Mouse (Mus musculus) cerebellum, adult 2 months (tissue): ENCODE measurements around the gene Atrnl1. TPM values are rescaled to one million over a fixed set of nuclear protein-coding genes. Genes with fewer than 3 reads are reported as not detected.

ENCODE experiments used
- DNase-seq, 2 experiments: peaks; one replicate each; pipeline ENCODE4 v3.0.0; 2021
- H3K27ac ChIP-seq: fragments of 200-500 bp; 2 replicates; pipeline ENCODE4 v1.5.1; 2012; ENCODE audit warnings: low read length, control low read depth, inconsistent platforms; ENCODE audit not compliant: insufficient read depth
- H3K27me3 ChIP-seq: fragments of 200-500 bp; 2 replicates; pipeline ENCODE4 v1.6.1; 2012; ENCODE audit warnings: inconsistent platforms, mild to moderate bottlenecking, low read length, moderate library complexity; ENCODE audit not compliant: control insufficient read depth, insufficient read depth
- H3K4me1 ChIP-seq: fragments of 200-500 bp; 2 replicates; pipeline ENCODE4 v1.6.1; 2011; ENCODE audit warnings: low read length; ENCODE audit not compliant: control insufficient read depth, insufficient read depth
- H3K4me3 ChIP-seq: fragments of 200-500 bp; replicated peaks from 2 replicates; pipeline ENCODE3; 2011; ENCODE audit warnings: mild to moderate bottlenecking, low read depth, low read length, control low read depth; ENCODE audit not compliant: insufficient read depth
- CTCF ChIP-seq: fragments of 200-500 bp; IDR thresholded peaks from 2 replicates; pipeline ENCODE4 v1.5.1; 2011; ENCODE audit warnings: low read depth, mild to moderate bottlenecking, control low read depth, low read length, moderate library complexity, borderline replicate concordance; ENCODE audit not compliant: insufficient read depth
- POLR2A ChIP-seq: fragments of 200-500 bp; IDR thresholded peaks from 2 replicates; pipeline ENCODE4 v1.6.1; 2011; ENCODE audit warnings: low read length, control low read depth, borderline replicate concordance; ENCODE audit not compliant: insufficient read depth
- WGBS: fragments of 180-500 bp; shearing (Covaris S2); methylation state at CpG from one replicate; pipeline ENCODE4 v1.1.7; 2018; 5-methylcytosine and 5-hydroxymethylcytosine counted together
- polyA plus RNA-seq: library from polyadenylated mRNA; depleted of rRNA; stranded (reverse); fragments of >200 nt; gene quantifications from 2 replicates; pipeline ENCODE4 v1.2.3, GENCODE M21; 2012; rRNA removed

Atrnl1 gene
- polyA plus RNA-seq, 1 experiment: 21.5 TPM

DNA sequence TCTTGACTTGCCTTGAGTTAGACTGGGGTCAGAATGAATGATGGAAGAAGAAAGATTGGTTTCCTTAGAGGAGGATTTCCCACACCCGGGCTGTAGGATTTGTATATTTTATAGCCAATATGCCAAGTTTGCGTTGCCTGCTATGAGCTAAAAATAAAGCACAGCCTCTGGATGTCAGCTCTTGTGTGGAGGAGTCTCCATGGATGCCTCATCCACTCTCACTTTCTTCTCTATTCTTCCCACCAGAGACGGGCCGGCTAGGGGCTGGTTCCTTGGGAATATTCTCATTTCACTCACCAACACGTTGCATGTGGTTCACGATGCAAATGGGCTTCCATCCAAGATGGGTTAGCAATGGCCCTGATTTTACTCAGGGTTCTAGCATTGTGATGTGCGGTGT is 540.4 kb downstream of the Atrnl1 start:
- Histone ChIP-seq H3K4me3 (no peak overlapping the region), H3K4me1 (no peaks in the 10 kb centered on the region), H3K27me3 (no peaks in the 10 kb centered on the region), H3K27ac (no peak overlapping the region)
- WGBS: 76% methylated on average over 7 of the region's 7 CpGs
- no peak for DNase-seq
- TF ChIP-seq POLR2A: no peak
- no peak for TF ChIP-seq CTCF

DNA sequence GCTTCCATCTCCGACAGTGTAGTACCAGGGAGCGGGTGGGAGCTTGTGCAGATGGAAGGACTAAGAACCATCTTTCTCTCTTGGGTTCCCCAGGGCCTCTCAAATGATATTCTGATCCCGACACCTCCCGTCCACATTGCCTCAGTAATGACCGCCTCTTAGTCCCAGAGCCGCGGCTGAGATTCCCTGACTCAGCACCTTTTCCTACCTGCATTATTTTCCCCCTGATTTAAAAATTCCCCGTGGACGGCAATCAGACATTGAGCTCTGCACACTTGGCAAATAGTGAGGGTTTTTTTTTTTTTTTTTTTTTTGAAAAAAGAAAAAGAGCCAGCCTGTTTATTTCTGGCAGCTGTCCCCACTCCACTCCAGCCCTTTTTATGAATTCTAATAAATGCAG is 550.7 kb downstream of the Atrnl1 start:
- Histone ChIP-seq H3K4me3 (no peak overlapping the region), H3K4me1 (no peaks in the 10 kb centered on the region; the same call in 1 of the 2 replicates), H3K27ac (no peak overlapping the region), H3K27me3 (no peaks in the 10 kb centered on the region; the same call in 1 of the 2 replicates)
- no peak for DNase-seq
- TF ChIP-seq POLR2A: no peak
- no peak for TF ChIP-seq CTCF
- 30% methylated on average over 9 of the region's 9 CpGs for WGBS

DNA sequence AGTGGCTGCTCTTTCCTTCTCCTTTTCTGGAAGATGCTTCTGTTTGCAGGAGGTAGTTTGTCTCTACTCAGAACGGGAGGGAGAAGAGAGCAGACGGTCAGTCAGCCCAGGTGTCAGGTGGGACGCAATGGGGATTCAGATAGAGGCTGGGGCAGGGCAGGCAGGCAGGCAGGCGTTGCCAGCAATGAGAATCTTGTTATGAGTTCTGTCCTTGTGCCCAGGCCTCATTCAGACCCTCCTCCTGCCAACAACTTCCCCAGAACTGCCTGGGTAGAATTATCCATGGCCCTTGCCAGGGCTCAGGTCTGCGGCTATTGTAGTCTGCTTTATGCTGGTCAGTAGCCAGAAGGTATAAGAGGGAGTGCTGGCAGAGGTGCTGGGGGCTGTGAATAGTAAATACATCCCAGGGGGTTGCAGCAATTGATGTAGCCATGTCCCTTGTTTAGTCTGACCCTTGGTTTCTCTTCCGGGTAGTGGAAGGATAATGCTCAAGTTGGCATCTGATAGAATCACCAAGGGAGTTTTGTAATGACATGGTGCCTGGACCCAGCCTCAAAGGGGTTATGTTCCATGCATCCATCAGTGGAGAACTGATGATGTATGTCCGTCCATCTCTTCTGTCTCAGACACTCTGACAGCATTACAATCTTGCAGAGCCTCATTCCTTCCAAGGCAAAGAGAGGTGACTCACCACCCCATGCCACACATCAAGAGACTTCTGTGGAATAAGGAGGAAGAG is 554.2 kb downstream of the Atrnl1 start:
- TF ChIP-seq POLR2A: no peak
- DNase-seq: no peak
- Histone ChIP-seq H3K4me3 (no peak overlapping the region), H3K27ac (no peak overlapping the region), H3K4me1 (no peaks in the 10 kb centered on the region; the same call in 1 of the 2 replicates), H3K27me3 (no peaks in the 10 kb centered on the region; the same call in 1 of the 2 replicates)
- WGBS: 15% methylated on average over 7 of the region's 7 CpGs

DNA sequence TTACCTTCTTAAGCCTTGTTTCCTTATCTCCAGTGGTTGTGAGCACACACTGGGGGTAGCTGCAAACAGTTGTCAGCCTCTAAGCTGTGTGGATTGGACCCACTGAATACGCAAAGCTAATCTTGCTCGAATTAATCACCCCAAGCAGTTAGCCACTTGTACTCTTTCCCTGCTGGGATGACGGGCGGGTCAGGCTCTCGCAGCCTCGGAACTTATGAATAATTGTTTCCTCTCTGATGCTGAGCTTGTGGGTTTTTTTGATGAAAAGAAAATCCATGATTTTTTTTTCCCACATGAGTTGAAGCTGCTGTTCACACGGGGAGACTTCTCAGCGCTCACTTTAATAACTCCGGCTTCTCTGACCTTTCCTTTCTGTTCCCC is 554.8 kb downstream of the Atrnl1 start:
- Histone ChIP-seq H3K27me3 (no peaks in the 10 kb centered on the region; the same call in 1 of the 2 replicates), H3K4me3 (no peak overlapping the region), H3K4me1 (no peaks in the 10 kb centered on the region; the same call in 1 of the 2 replicates), H3K27ac (no peak overlapping the region)
- DNase-seq: no peak
- TF ChIP-seq CTCF: no peak
- no peak for TF ChIP-seq POLR2A
- 39% methylated on average over 9 of the region's 9 CpGs for WGBS

DNA sequence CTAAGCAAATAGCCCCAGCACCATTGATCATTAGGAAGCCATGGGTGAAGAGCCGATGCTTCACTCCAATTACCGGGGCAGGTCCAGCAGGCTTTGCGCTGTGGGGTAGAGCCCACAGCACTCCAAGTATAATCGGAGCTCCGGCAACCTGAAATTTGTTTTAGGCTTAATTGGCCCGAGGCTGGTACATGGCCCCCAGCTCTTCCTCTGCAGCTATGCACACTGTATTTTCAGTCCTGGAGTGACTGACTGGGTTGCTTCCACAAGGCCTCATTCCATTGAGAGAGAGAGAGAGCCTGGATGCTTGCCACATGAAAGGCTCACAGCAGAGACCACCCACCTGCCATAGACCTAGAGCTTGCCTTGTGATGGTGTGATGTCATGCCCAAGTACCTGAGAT is 555.3 kb downstream of the Atrnl1 start:
- TF ChIP-seq POLR2A (no peak), CTCF (no peak)
- DNase-seq: no peak
- H3K27me3 ChIP-seq: no peaks in the 10 kb centered on the region; the same call in 1 of the 2 replicates
- no peak overlapping the region for H3K27ac ChIP-seq
- 47% methylated on average over 6 of the region's 6 CpGs for WGBS
- no peak overlapping the region for H3K4me3 ChIP-seq
- H3K4me1 ChIP-seq: no peaks in the 10 kb centered on the region; the same call in 1 of the 2 replicates

DNA sequence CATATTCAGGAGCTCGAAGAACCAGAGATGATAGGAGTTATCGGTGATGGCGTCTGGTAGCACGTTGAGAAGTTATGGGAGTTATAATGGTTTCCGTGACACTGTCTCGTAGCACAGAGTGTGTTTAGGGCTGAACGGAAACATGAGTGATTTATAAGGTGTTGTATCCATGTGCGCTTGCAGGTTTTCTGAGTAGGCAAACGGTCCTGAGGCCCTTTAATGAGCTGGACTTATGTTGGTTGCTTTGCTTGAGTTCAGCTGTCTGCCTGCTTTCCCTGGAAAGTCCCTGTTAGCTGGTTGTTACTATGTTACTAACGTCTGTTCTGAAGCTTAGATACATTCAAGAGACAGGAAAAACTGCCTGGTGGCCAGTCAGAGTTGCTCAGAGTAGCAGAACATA is 567.6 kb downstream of the Atrnl1 start:
- Histone ChIP-seq H3K27ac (no peak overlapping the region), H3K27me3 (no peaks in the 10 kb centered on the region; the same call in 1 of the 2 replicates), H3K4me1 (no peaks in the 10 kb centered on the region), H3K4me3 (no peak overlapping the region)
- WGBS: 92% methylated on average over 10 of the region's 10 CpGs
- TF ChIP-seq CTCF: no peak
- TF ChIP-seq POLR2A: no peak
- no peak for DNase-seq

DNA sequence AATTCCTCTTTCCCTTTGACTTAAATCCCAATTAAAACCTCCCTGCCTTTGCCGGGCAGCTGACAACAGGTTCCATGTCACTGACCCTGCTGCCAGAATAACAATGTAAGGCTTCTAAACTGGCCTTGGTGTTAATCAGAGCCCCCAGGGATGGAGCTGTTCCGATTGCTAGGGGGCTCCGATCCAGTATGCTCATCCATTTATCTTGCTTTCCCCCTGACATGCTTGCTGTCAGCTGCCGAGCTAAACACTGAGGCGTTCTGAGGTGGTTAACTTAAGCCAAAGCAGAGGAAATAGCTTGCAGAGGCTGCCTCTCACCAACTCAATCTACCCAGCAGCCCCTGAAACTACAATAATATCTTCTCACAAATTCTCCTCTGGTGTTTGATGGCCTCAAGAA is 569.9 kb downstream of the Atrnl1 start:
- Histone ChIP-seq H3K4me1 (no peaks in the 10 kb centered on the region), H3K27me3 (no peaks in the 10 kb centered on the region; the same call in 1 of the 2 replicates), H3K4me3 (no peak overlapping the region), H3K27ac (no peak overlapping the region)
- WGBS: 33% methylated on average over 5 of the region's 5 CpGs
- no peak for DNase-seq
- TF ChIP-seq POLR2A: no peak
- no peak for TF ChIP-seq CTCF

Other genes with a start within 250 kb of the Atrnl1 start
- gene Trub1, start 158.1 kb upstream of the Atrnl1 start, polyA plus RNA-seq: 17.8 and 19.0 TPM in 2 replicates